Mouse (Mus musculus): ENCODE data around the gene Morf4l1.

- TF ChIP-seq CTCF (IDR thresholded peaks at IDR 0.05; ENCODE audit: extremely low read depth, insufficient read depth, low read length), result no peak
- no peak for TF ChIP-seq POLR2A (IDR thresholded peaks at IDR 0.05; ENCODE audit: extremely low read depth, insufficient read depth, low read length)
Measured at GRCm38 (mm10) chr9:90146869-90147268, 32.3 kb upstream of the Morf4l1 start.

Measured in cortical plate, adult 2 months (tissue).